ENCODE assay signal across 18 mouse cellular contexts in the genomic region with DNA sequence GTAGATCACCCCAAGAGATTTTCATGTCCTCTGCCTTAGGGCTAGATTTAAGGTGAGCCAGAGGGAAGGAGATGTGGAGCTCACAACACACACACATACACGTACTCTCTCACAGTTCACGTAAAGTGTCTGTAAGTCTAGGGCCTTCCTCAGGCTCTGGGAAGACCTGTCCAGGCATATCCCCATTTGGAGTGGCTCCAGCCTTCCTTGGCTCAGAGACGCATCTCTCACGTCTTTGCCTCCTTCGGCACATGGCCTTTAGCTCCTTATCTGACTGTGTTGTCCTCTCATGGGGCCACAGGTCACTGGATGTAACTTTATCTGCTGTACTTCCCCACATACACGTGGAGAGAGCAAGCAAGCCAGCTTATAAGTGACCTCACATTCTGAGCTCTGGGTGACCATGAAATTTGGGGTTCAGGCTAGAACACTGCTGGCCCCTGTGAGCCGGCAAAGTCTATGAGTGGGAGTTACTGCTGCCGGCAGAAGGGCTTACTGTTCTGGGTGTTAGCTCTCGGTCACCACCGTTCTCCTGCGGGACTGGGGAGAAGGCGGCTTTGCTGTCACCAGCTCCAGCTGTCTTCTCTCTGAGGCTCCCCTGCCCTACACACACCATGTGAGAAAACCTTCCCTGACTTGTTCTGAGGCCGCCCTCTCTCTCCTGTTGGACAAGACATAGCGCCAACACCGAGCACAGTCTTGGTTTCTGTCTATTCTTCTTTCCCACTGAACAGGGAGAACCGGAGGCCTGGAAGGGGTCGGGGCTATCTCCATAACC.
DNase-seq lines count a peak whose midpoint lies in the region; ATAC-seq and TF ChIP-seq lines count a peak whose summit lies in the region.
"Had no signal": no experiment of that assay in that cellular context is flagged by ENCODE, and none has a peak within 500 bp of the region (broad histone marks: within the 10 kb centered on the region; RNA-seq: fewer than 3 reads in every experiment).

No protein-coding gene starts in this region.

- no peak overlapping the region for H3K9ac ChIP-seq in forebrain, embryonic 13.5 days
- no peak overlapping the region for H3K9ac ChIP-seq in kidney, embryonic 14.5 days (ENCODE audit: low read depth, low read length)
- no peak overlapping the region for H3K9ac ChIP-seq in lung, postnatal 0 days (replicated peaks; ENCODE audit: low read depth)
- H3K9ac ChIP-seq: forebrain, postnatal 0 days; liver, embryonic 12.5 days had no signal

- WGBS in forebrain, embryonic 10.5 days, result 86% methylated on average over 17 of the region's 17 CpGs
- WGBS in forebrain, embryonic 13.5 days, result 89% methylated on average over 17 of the region's 17 CpGs
- 46% methylated on average over 17 of the region's 17 CpGs for WGBS in kidney, embryonic 14.5 days
- 53% methylated on average over 17 of the region's 17 CpGs for WGBS in lung, postnatal 0 days

- TF ChIP-seq CTCF in lung, postnatal 0 days (IDR thresholded peaks at IDR 0.05), result no peak

- ATAC-seq in forebrain, embryonic 13.5 days, result no peak
- ATAC-seq in kidney, embryonic 14.5 days (ENCODE audit: low FRiP score, low TSS enrichment), result peak; percentile 35; the same call in 1 of the 2 replicates
- ATAC-seq in lung, postnatal 0 days, result peak; percentile 67
- ATAC-seq: forebrain, postnatal 0 days; liver, embryonic 12.5 days had no signal

- H3K4me1 ChIP-seq in forebrain, embryonic 10.5 days, result peaks cover 52% of the 10 kb centered on the region
- peaks cover 10% of the 10 kb centered on the region; the same call in 1 of the 2 replicates for H3K4me1 ChIP-seq in forebrain, embryonic 13.5 days
- H3K4me1 ChIP-seq in kidney, embryonic 14.5 days (ENCODE audit: control insufficient read depth, insufficient read depth, low read length), result peaks cover 33% of the 10 kb centered on the region
- H3K4me1 ChIP-seq in lung, postnatal 0 days (ENCODE audit: insufficient read depth, low read depth, low read length), result no peaks in the 10 kb centered on the region
- H3K4me1 ChIP-seq: liver, embryonic 12.5 days had no signal

- H3K27me3 ChIP-seq in forebrain, embryonic 10.5 days (ENCODE audit: poor library complexity, severe bottlenecking), result peaks cover 14% of the 10 kb centered on the region; the same call in 1 of the 2 replicates
- H3K27me3 ChIP-seq in forebrain, embryonic 13.5 days, result no peaks in the 10 kb centered on the region
- no peaks in the 10 kb centered on the region for H3K27me3 ChIP-seq in kidney, embryonic 14.5 days (ENCODE audit: control insufficient read depth, insufficient read depth, low read length)
- no peaks in the 10 kb centered on the region for H3K27me3 ChIP-seq in lung, postnatal 0 days (replicated peaks; ENCODE audit: insufficient read depth, low read length)

- H3K4me2 ChIP-seq in forebrain, embryonic 13.5 days, result no peak overlapping the region
- H3K4me2 ChIP-seq in kidney, embryonic 14.5 days (replicated peaks; ENCODE audit: low read depth, low read length), result no peak overlapping the region
- H3K4me2 ChIP-seq in lung, postnatal 0 days (replicated peaks; ENCODE audit: low read depth, low read length), result no peak overlapping the region
- H3K4me2 ChIP-seq: liver, embryonic 12.5 days had no signal

- H3K9me3 ChIP-seq in forebrain, embryonic 10.5 days, result no peaks in the 10 kb centered on the region
- no peaks in the 10 kb centered on the region for H3K9me3 ChIP-seq in forebrain, embryonic 13.5 days (replicated peaks)
- no peaks in the 10 kb centered on the region for H3K9me3 ChIP-seq in kidney, embryonic 14.5 days (ENCODE audit: control insufficient read depth, low read length)
- H3K9me3 ChIP-seq in lung, postnatal 0 days (ENCODE audit: low read length), result no peaks in the 10 kb centered on the region
- H3K9me3 ChIP-seq: liver, embryonic 12.5 days had no signal

- no peaks in the 10 kb centered on the region for H3K36me3 ChIP-seq in forebrain, embryonic 10.5 days (replicated peaks)
- no peaks in the 10 kb centered on the region for H3K36me3 ChIP-seq in forebrain, embryonic 13.5 days (ENCODE audit: poor library complexity, severe bottlenecking)
- H3K36me3 ChIP-seq in kidney, embryonic 14.5 days (ENCODE audit: control insufficient read depth, insufficient read depth, low read length), result no peaks in the 10 kb centered on the region
- no peaks in the 10 kb centered on the region for H3K36me3 ChIP-seq in lung, postnatal 0 days (ENCODE audit: insufficient read depth, low read length)
- H3K36me3 ChIP-seq: liver, embryonic 12.5 days had no signal

- no peak for TF ChIP-seq EP300 in lung, postnatal 0 days (IDR thresholded peaks at IDR 0.05)

- H3K27ac ChIP-seq in forebrain, embryonic 10.5 days, result peak overlapping the region; percentile 35; the same call in 1 of the 2 replicates
- no peak overlapping the region for H3K27ac ChIP-seq in forebrain, embryonic 13.5 days
- H3K27ac ChIP-seq in kidney, embryonic 14.5 days (ENCODE audit: low read depth, low read length), result no peak overlapping the region
- H3K27ac ChIP-seq in lung, postnatal 0 days (ENCODE audit: low read length), result no peak overlapping the region
- H3K27ac ChIP-seq: liver, embryonic 12.5 days had no signal

- no peak for DNase-seq in forebrain, embryonic 10.5 days (ENCODE audit: extremely low spot score, low spot score)
- DNase-seq in kidney, adult 9 months, result no peak
- peak; percentile 80 for DNase-seq in lung, postnatal 0 days (ENCODE audit: low spot score)
- no peak for DNase-seq in lung, postnatal 25 days (ENCODE audit: low spot score)
- DNase-seq in right cerebral cortex, postnatal 36 days (ENCODE audit: low spot score in 2 of 2), result no peak
- DNase-seq: cerebellum, postnatal 25 days; forebrain, postnatal 0 days; kidney, postnatal 4 days; layer of hippocampus, postnatal 36 days; left cerebral cortex, postnatal 4 days; lung, postnatal 10 days; right cerebral cortex, adult 18-20 months; spleen, adult 18-20 months; thymus, postnatal 25 days had no signal

- no peak overlapping the region for H3K4me3 ChIP-seq in forebrain, embryonic 10.5 days
- H3K4me3 ChIP-seq in forebrain, embryonic 13.5 days, result no peak overlapping the region
- H3K4me3 ChIP-seq in kidney, embryonic 14.5 days (ENCODE audit: low read length), result no peak overlapping the region
- no peak overlapping the region for H3K4me3 ChIP-seq in lung, postnatal 0 days (ENCODE audit: low read depth, low read length)
- H3K4me3 ChIP-seq: erythroblast, embryonic 14.5 days; liver, embryonic 12.5 days had no signal
